Mouse (Mus musculus) inflammation-experienced regulatory T-cells, adult 6 months (primary cell): Measurements from ENCODE around the gene Fmo6. TPM values are rescaled to one million over a fixed set of nuclear protein-coding genes. Genes with fewer than 3 reads are reported as not detected.

Source experiments
- ATAC-seq: one replicate; pipeline ENCODE4 v1.8.0; 2017
- polyA plus RNA-seq, 3 experiments: library from polyadenylated mRNA; unstranded; fragments of 100-300 nt; shearing (Covaris generic); gene quantifications; one replicate each; pipeline ENCODE4 v1.2.1; 2017

Gene Fmo6
- polyA plus RNA-seq, 3 experiments from 2014 or later = not detected

DNA sequence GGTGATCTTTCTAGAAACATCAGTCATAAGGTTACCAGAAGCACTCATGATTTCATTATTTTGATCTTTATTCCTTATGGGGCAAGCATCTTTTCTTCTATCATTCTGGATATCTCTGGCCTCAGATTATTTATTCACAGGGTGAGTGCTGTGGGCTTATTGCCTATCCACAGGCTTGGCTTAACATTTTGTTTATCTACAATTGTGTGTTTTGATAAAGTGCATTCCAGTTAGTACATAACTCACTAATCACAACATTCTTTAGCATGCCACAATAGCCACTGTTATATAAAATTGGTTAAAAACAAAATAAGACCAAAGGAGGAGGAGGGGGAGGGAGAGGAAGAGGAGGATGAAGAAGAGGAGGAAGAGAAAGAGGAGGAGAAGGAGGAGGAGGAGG lies 25.2 kb downstream of the Fmo6 start:
- no peak for ATAC-seq

GRCm38 (mm10) chr1:162901879-162902278 lies 35.4 kb downstream of the Fmo6 start:
- ATAC-seq = no peak

DNA sequence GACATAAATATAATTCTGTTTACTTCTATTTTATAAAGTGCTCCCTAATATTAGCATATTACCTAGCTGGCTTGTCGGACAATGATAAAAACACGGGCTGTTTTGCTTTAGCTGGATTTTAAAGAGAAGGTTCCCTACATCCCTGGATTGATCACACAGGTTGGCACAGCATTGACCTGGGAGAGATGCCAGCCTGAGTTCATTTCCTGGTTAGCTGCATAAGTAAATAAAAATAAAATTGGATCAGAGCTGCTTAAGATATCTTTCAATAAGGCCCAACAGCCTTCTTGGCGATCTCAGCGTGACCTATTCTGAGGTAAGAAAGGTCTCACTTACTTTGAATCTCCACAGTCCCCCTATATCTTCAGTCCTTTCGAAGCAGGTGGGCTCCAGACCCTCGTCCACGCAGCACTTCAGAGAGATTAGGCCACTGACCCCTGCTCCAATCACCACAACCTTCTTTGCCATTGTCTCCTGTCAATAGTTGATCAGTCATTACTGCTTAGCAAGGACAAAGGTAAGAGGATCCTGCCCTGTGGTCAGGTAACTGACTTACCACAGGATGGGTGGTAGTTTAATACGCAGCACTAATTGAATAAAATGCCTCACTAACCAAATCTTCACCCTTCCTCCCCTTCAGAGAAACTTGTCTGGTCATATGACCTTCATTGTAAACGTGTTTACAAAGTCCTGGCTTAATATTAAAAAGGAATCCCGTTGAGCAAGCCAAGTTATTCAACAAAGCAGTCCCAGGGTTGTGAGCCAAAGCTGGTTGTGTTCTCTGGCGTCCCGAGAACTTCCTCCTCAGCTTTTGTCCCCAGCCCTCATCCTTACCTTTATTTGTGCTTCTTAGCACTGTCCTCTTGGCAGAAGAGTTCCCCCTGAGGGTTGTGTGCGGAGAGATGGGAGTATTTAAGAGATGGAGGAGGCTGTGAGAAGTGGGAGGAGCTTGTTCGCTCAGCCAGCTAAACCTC lies 39.2 kb downstream of the Fmo6 start, which contains the start of gene Fmo2:
Fmo2 (minus strand) TSS at position 889 of the 974 bp plus-strand sequence.
- no peak for ATAC-seq

GRCm38 (mm10) chr1:162895900-162896299 lies 41.4 kb downstream of the Fmo6 start:
- no peak for ATAC-seq

DNA sequence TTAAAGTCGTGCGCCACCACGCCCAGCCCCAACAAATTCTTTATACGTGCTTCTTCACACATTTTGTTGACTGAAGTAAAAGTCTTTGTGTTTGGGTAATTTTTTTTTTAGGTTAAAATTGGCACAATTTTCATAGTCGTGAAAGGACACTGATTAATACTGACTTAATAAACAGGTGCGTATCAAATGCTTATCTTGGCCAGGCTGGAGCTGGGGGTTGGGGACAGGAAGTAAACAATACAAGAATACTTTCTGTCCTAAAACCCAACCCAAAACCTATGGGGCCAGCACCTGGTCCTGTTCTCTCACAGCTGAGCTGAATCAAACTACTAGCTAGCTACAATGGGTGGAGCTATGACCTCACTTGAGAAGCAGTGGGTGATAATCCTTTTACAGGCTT lies 44.3 kb downstream of the Fmo6 start:
- no peak for ATAC-seq

- ATAC-seq = no peak
Measured at GRCm38 (mm10) chr1:162891980-162892451, 45.3 kb downstream of the Fmo6 start.

DNA sequence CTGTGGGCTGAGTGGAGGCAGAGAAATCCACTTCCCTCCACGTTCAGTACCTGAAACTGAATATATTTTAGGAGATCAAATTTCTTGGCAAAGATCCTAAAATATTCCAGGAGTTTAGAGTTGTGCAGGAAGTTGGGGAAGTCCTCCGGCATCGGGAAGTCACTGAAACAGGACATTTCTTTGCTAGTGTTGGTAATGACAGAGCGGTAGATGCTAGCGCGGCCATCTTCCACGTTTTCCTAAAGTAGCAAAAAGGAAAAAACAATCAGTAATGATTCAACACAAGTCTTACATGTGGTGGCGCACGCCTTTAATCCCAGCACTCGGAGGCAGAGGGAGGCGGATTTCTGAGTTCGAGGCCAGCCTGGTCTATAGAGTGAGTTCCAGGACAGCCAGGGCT lies 48.7 kb downstream of the Fmo6 start:
- no peak for ATAC-seq

GRCm38 (mm10) chr1:162887644-162888043 lies 49.7 kb downstream of the Fmo6 start:
- no peak for ATAC-seq

DNA sequence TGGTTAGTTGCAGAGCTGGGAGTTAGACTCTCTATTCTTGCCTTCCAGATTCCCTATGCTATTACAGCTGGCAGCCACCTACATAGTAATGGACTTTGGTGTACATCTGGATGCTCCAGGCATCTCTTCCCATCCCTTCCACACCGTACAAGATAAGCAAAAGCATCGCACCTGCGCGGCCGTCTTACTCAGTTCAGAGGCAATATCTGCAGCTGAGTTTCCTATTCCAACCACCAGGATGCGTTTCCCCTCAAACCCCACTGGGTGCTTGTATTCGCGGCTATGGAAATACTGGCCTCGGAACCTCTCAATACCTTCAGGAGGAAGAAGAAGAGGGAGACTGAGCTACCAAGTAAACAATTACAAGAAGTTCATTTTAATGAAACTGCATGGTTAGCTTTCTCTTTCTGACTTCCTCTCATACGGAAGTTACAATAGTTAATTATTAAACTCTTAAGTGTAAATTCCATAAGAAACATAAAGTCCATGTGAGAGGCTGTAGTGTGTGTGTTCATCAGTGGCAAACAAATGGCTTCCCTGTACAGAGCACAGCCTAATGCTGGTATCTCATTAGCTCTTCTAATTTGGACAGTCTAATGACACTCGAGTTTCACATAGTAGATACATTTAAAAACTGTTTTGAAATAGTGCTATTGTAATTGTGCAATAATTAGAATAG lies 51.0 kb downstream of the Fmo6 start:
- ATAC-seq = no peak

GRCm38 (mm10) chr1:162882681-162883080 lies 54.6 kb downstream of the Fmo6 start:
- no peak for ATAC-seq

DNA sequence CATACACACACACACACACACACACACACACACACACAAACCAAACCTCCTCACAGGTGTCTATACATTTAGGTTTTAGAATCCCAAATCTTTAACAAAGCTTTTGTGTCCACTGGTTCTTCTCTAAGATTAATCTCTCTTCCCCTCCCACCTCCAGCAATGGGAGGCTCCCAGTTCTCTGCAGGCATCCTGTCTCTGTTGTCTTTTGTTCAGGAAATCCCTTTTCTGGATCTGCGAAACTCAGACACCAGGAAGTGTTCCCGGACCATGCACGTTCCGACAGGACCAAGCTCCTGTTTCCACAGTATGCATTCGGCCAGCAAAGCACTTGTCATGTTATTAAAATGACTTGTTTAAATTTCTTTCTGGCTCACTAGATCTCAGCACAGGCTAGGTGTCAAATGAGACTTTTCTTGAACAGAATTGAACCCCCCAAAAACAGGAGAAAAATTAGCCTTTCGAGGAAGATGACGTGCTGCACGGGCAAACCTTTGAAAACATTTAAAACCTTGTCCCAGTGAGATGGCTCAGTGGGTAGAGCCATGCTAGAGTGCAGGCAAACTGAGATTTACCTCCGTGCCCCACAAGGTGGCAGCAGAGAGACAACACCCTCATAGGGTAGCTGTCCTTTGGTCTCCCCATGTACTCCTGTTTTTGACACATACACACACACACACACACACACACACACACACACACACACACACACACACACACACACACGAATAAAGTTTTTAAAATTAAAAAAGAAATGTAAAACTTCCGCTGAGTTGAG lies 57.5 kb downstream of the Fmo6 start:
- ATAC-seq = no peak

DNA sequence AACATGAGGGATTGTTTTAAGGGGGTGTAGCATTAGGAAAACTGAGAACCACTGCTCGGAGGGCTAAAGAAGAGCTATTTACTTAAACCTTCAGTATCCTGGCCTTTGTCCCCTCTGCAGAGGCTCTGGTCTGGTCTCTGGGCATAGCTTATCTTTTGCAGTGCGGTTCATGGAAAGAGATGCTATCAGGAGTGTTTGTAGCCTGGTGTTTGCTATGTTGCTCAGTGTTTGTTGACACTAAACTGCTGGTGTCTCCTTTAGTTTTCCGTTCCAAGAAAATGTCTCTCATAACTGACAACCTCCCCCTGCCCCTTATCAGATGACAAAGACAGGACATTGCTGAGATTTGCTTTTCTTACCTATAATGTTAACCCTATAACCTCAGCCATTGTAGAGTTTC lies 62.2 kb downstream of the Fmo6 start:
- no peak for ATAC-seq

GRCm38 (mm10) chr1:162871701-162872311 lies 65.5 kb downstream of the Fmo6 start:
- ATAC-seq = no peak

DNA sequence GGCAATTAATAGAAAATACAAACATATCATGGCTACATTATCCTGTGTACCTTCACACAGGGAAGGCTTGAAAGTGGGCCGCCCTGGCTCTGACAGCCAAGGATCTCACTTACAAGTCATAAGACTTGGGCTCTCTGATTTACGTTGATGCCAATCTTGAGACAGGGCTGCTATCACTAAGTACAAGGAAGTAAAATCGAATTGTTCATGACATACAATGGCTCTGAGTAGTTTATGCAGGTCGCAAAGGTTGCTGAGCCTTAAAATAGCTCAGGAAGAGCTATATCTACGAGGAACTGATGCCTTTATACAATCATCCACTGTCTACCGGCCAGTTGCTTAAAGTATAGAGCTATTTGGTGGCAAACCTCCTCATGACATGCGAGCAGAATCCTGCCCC lies 66.3 kb downstream of the Fmo6 start:
- no peak for ATAC-seq

DNA sequence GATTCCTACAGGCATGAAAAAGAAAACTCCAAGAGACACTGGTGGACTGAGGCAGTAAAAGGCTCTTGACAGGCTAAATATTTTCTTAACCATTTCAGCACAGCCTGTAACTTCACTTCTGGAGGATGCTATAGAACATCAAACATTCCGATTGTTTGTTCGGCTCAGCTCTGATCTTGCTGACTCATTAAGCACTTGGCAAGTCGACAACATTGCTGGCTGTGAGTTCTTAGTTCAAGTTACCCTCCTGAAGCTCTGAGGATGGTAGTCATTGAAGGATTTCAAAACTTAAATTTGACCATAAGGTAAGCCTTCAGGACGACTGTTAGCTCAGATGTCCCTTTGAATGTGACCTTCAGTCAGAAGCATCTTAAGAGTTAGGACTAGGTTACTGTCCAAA lies 69.9 kb downstream of the Fmo6 start:
- no peak for ATAC-seq

Other genes starting within 250 kb of the Fmo6 start
- 100 to 1,000 TPM; 214 to 351 (median 255) TPM for gene Prrc2c, start 197.0 kb downstream of the Fmo6 start, polyA plus RNA-seq
- gene Fmo4, start 123.5 kb downstream of the Fmo6 start, polyA plus RNA-seq = not detected
- 1 to 10 TPM in 1 of 3 experiments, under 1 TPM in 1, not detected in 1; 0.32 to 6.2 TPM for gene Fmo1, start 70.9 kb downstream of the Fmo6 start, polyA plus RNA-seq
- not detected for gene Fmo2, start 38.8 kb downstream of the Fmo6 start, polyA plus RNA-seq
- not detected for gene Fmo3, start 47.0 kb upstream of the Fmo6 start, polyA plus RNA-seq
- gene Mroh9, start 148.2 kb upstream of the Fmo6 start, polyA plus RNA-seq = not detected